Mouse (Mus musculus): ENCODE measurements around the gene Nfe2l1.
"Not testable (repeated sequence)": the region's sequence is repeated elsewhere in the genome, so short reads cannot be mapped to it uniquely, and the experiment has no call there.

Gene Nfe2l1

DNA sequence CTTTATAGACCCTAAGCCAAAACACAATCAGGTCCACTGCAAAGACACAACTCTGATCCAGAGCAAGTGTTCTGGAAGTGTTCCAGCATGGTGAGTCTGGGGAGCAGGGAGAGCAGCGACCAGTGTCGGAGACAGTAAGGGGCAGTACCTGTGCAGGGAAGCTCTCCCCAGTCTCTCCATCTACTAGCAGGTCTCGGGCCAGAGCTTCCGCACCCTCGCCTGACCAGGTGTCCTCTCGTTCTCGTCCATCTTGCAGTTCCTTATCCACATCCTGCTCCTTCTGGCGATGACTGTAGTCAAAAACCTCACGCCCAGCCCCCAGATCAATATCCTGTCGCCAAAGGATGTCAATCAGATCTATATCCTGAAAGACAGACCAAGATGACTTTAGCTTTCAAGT lies 7.8 kb downstream of the Nfe2l1 start:
- no peak for DNase-seq (ENCODE audit: low spot score in 2 of 2)

DNA sequence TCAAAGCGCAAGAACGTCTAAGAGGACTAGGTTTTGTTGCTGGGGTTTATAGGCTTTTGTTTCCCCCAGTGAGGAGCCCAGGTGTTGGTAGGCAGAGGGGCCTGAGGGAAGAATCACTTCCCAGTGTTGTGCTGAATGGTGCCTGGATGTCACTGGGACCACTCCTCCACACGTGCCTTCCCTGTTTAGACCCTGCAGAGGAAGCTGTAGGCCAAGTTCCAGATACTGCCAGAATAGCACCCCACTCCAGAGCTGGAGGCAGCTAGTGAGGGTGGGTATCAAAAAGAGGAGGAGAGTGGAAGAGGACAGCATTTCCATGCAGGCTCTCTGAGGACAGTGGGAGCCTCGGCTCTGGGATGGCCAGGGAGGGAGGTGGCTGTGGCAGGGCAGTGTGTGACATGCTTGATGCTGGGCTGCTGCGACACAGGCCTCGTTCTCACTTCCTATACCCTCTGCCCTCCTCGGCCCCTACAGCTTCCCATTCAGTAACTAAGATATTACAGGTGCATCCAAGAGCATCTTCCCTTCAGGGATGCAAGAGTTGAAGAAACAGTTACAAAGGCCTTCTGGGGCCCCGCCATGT lies 11.5 kb downstream of the Nfe2l1 start:
- DNase-seq (ENCODE audit: low spot score in 2 of 2) = no peak

DNA sequence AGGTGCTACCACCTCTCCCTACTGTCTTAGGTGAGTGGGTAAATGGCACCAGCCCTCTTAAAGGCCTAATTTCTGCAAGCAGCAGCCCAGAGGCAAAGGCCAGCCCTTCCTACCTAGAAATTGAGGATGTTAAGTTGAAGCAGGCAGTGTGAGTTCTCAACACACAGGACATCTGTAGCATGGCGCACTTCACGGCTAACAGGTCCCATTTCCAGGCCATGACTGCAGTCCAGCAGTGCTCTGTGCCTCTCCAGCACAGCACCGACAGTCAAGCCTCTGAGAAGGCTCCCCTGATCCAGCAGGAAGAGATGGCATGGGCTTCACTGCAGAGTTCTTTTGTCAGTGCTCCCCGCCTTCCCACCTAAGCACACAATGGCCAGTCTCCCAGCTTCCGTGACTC lies 12.8 kb downstream of the Nfe2l1 start:
- no peak for DNase-seq (ENCODE audit: low spot score in 2 of 2)

DNA sequence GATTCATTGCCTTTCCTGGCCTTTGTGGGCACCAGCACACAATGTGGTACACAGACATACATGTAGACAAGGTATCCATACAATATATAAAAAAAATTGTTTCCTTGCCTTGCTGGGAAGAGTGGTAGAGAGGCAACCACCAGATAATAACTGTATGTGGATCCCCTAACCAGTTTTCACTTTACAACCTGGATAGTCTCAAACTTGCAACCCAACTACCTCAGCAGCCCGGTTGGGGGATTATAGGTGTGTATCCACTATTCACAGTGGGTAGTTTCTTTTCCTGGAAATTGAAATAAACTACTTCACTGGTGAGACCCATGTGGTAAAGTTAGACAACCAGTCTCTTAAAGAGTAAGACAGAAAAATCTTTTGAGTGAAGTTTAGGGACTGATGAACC lies 13.3 kb downstream of the Nfe2l1 start:
- no peak for DNase-seq (ENCODE audit: low spot score in 2 of 2)

DNA sequence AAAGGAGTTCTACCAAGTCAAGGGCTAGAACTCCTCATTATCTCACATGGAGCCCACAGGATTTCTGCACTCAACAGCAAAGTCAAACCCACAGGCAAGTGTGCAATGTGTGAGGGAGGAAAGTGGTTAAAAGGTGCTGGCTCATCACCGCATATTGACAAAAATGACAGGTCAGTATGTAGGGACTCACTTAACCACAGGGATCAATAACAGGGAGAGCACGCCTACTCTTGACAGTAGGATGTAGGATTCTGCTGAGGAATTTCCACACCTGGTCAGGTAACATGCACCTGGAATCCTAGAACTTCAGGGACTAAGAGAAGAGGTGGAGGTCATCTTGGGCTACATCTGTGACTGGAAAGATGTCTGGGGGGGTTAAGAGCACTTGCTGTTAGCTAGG lies 13.9 kb downstream of the Nfe2l1 start:
- no peak for DNase-seq (ENCODE audit: low spot score in 2 of 2)

- no peak for DNase-seq (ENCODE audit: low spot score in 2 of 2)
Measured at GRCm38 (mm10) chr11:96814443-96814842, 15.3 kb downstream of the Nfe2l1 start.

- DNase-seq (ENCODE audit: low spot score in 2 of 2) = no peak
Measured at GRCm38 (mm10) chr11:96813920-96814319, 15.8 kb downstream of the Nfe2l1 start.

GRCm38 (mm10) chr11:96813455-96813854 lies 16.3 kb downstream of the Nfe2l1 start:
- DNase-seq (ENCODE audit: low spot score in 2 of 2) = no peak

- not testable (repeated sequence) for DNase-seq (ENCODE audit: low spot score in 2 of 2)
Measured at GRCm38 (mm10) chr11:96811188-96811587, 18.6 kb downstream of the Nfe2l1 start.

DNA sequence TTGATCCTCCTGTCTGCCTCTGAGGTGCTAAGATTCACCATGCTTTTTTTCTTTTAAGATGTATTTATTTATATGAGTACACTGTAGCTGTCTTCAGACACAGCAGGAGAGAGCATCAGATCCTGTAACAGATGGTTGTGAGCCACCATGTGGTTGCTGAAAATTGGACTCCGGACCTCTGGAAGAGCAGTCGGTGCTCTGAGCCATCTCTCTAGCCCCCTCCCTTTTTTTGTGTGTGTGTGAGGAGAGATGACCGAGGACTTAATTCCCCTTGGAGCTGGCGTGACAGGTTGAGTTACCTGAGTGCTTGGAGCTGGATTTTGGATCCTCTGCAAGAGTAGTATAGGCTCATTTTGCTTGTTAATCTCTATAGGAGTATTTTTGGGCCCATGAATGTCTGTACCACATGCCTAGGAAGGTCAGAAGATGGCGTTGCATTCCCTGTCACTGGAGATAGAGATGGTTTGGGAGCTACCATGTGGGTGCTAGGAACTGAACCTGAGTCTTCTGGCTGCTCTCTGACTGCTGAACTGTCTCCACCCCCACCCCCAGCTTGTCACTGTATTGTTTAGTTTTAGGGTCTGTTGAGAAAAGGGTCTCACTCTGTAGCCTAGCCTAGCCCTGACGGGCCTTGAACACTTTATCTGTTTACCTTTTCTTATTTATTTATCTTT lies 20.1 kb downstream of the Nfe2l1 start:
- DNase-seq (ENCODE audit: low spot score in 2 of 2) = no peak

GRCm38 (mm10) chr11:96808066-96808465 lies 21.7 kb downstream of the Nfe2l1 start:
- no peak for DNase-seq (ENCODE audit: low spot score in 2 of 2)

GRCm38 (mm10) chr11:96805606-96806005 lies 24.2 kb downstream of the Nfe2l1 start:
- DNase-seq (ENCODE audit: low spot score in 2 of 2) = no peak

DNA sequence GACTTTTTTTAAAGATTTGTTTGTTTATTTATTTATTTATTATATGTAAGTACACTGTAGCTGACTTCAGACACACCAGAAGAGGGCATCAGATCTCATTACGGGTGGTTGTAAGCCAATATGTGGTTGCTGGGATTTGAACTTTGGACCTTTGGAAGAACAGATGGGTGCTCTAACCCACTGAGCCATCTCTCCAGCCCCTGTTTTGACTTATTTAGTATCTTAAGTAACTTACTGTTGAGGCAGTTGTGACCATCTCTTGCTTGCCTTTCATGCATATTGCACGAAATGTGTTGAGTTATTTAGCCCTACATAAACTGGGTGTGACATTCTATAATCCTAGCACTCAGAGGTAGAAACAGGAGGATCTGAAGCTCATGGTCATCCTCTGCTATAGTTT lies 30.3 kb downstream of the Nfe2l1 start:
- no peak for DNase-seq (ENCODE audit: low spot score in 2 of 2)

DNA sequence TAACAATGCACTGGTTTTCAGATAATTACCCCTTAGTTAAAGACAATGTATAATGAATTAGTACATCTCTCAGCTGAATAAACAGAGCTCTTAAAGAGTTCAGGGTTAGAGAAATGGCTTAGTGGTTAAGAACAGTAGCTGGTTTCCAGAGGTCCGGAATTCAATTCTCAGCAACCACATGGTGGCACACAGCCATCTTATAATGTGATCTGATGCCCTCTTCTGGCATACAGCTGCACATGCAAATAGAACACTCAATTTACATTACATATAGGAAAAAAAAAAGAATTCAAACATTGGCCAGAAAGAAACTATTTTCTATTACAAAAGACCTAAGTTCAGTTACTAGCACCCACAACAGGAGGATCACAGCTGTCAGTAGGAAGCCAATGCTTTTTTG lies 33.2 kb downstream of the Nfe2l1 start:
- no peak for DNase-seq (ENCODE audit: low spot score in 2 of 2)

DNA sequence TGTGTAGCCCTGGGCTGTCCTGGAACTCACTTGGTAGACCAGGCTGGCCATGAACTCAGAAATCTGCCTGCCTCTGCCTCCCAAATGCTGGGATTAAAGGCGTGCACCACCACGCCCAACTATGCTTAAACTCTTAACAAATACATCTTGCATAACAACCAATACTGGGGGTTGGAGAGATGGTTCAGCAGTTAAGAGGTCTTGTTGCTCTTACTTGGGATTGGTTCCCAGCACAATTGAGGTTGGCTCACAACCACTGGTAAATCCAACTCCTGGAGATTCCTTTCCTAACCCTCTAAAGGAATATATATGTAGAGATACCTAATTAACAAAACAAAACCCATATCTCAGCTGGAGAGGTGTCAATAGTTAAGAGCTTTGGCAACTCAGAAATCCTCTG lies 33.7 kb downstream of the Nfe2l1 start:
- DNase-seq (ENCODE audit: low spot score in 2 of 2) = no peak

DNA sequence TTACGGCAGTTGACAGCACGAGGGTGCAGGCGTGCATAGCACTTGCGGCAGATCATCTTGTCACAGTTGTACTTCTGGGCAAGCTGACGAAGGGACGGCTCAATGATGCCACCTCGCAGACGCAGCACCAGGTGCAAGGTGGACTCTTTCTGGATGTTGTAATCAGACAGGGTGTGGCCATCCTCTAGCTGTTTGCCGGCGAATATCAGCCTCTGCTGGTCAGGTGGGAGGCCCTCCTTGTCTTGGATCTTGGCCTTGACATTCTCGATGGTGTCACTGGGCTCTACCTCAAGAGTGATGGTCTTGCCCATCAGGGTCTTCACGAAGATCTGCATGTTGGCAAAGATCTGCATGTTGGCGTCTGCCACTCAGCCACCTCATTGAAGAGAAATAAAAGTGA lies 34.3 kb downstream of the Nfe2l1 start:
- DNase-seq (ENCODE audit: low spot score in 2 of 2) = no peak

DNA sequence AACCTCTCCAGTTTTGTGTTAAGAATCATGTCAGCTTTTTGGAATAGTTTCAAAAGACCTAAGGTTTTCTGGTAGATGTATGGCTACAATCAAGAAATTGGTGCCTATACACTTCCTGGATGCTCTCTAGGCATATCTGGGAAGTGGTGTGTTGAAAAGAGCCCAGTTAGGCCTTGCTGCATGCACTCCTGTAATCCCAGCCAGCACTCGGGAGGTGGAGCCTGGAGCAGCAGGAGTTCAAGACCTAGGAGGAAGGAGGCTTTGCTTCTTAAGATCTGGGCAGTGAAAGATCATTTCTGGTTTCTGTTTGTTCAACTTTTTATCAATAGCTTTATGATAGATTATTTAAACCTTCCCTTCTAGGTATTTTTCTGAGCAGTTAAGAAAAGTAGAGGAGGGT lies 39.1 kb downstream of the Nfe2l1 start:
- DNase-seq (ENCODE audit: low spot score in 2 of 2) = no peak

- no peak for DNase-seq (ENCODE audit: low spot score in 2 of 2)
Measured at GRCm38 (mm10) chr11:96789990-96790389, 39.8 kb downstream of the Nfe2l1 start.

GRCm38 (mm10) chr11:96788871-96789795 lies 40.6 kb downstream of the Nfe2l1 start, which contains the start of gene Cbx1:
Gene Cbx1, plus strand, starts transcription at chr11:96789127.
- peak; percentile 78 to 82 for DNase-seq (ENCODE audit: low spot score in 2 of 2)

- no peak for DNase-seq (ENCODE audit: low spot score in 2 of 2)
Measured at GRCm38 (mm10) chr11:96786731-96787450, 42.9 kb downstream of the Nfe2l1 start.

GRCm38 (mm10) chr11:96784847-96785246 lies 44.9 kb downstream of the Nfe2l1 start:
- DNase-seq (ENCODE audit: low spot score in 2 of 2) = peak; percentile 39 to 48

GRCm38 (mm10) chr11:96781425-96781824 lies 48.3 kb downstream of the Nfe2l1 start:
- no peak for DNase-seq (ENCODE audit: low spot score in 2 of 2)
